Mouse (Mus musculus) olfactory bulb, adult 2 months (tissue): Measurements from ENCODE around the gene Adgrb2. TPM values are rescaled to one million over a fixed set of nuclear protein-coding genes. Genes with fewer than 3 reads are reported as not detected.

ENCODE experiments used
- H3K27ac ChIP-seq: fragments of 200-500 bp; 2 replicates; pipeline ENCODE4 v1.5.1; 2012; ENCODE audit warnings: low read depth, low read length; ENCODE audit not compliant: insufficient read depth
- H3K4me1 ChIP-seq: fragments of 200-500 bp; 2 replicates; pipeline ENCODE4 v1.6.1; 2012; ENCODE audit warnings: low read length; ENCODE audit not compliant: control insufficient read depth, insufficient read depth
- H3K4me3 ChIP-seq: fragments of 200-500 bp; 2 replicates; pipeline ENCODE4 v1.5.1; 2012; ENCODE audit warnings: mild to moderate bottlenecking, low read depth, low read length, moderate library complexity; ENCODE audit not compliant: insufficient read depth
- CTCF ChIP-seq: fragments of 200-500 bp; IDR thresholded peaks from 2 replicates; pipeline ENCODE4 v1.5.1; 2012; ENCODE audit warnings: low read depth, mild to moderate bottlenecking, low read length, moderate library complexity; ENCODE audit not compliant: insufficient read depth
- POLR2A ChIP-seq: fragments of 200-500 bp; IDR thresholded peaks from 2 replicates; pipeline ENCODE4 v1.6.1; 2012; ENCODE audit warnings: mild to moderate bottlenecking, low read depth, low read length, moderate library complexity; ENCODE audit not compliant: insufficient read depth
- WGBS: fragments of 180-500 bp; shearing (Covaris S2); methylation state at CpG from one replicate; pipeline ENCODE4 v1.1.7; 2018; 5-methylcytosine and 5-hydroxymethylcytosine counted together
- polyA plus RNA-seq: library from polyadenylated mRNA; stranded (reverse); fragments of >200 nt; gene quantifications from 2 replicates; pipeline ENCODE4 v1.2.4, GENCODE M21; 2012; ENCODE audit warnings: low replicate concordance; ENCODE audit not compliant: missing spikeins, insufficient read depth, insufficient read length

The Adgrb2 gene
- polyA plus RNA-seq, 1 experiment: not detected

DNA sequence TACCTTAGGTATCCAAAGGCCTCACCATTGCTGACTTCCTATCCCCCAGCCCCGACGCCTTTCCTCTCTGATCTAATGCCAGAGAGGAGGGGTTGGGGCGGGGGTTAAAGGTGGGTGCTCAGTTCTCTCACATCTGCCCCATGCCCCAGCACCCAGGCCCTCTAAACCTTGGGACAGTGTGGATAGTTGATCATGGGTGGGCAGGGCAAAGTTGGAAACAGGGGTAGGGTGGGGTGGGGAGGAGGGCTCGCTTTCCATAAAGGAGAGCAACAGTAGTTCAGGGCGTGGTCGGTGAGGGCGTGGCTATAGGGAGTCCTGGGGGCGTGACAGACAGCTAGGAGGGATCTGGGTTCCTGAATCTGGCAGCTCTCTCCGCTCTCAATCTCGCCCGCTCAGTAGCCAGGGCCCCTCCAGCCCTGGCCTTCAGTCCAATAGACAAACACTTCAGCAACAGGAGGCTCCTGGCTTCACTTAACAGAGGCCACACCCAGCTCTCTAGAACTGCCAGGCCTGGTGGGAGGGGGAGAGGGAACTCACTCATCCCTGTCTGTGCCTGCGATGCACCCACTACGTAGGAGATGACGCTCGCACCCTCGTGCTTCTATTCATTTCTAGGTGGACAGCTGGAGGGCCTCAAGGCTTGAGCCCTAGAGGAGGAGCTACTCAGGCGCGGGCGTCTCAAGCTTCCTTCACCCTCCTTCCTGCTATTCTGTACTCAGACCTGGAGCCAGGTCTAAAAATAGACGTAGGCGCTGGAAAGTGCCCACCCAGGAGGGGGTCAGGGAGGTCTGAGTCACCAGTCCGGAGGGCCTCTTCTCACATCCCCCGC lies 52.1 kb downstream of the Adgrb2 start:
- TF ChIP-seq POLR2A (no peak), CTCF (no peak)
- no peak overlapping the region for H3K27ac ChIP-seq
- peaks cover 21% of the 10 kb centered on the region for H3K4me1 ChIP-seq
- WGBS: 32% methylated on average over 23 of the region's 23 CpGs
- no peak overlapping the region for H3K4me3 ChIP-seq

DNA sequence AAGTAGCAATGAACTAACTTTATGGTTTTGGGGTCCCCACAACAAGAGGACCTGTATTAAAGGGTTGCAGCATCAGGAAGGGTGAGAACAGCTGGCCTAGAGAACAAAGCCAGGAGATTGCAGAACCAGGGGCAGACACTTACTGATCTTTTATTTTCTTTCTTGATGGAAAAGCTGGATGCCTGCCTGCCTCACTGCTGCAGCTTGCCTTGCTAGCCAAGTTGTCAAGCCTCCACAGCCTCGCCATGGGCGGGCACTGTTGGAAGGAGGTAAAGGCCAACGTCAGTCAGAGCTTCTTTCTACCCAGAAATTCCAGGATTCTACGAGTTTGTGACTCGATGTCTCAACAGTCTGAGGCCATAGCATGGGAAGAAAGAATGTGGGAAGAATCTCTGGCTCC lies 54.7 kb downstream of the Adgrb2 start:
- no peak overlapping the region for H3K27ac ChIP-seq
- WGBS: 40% methylated on average over 5 of the region's 5 CpGs
- no peak overlapping the region for H3K4me3 ChIP-seq
- H3K4me1 ChIP-seq: peaks cover 17% of the 10 kb centered on the region
- TF ChIP-seq POLR2A (no peak), CTCF (no peak)

DNA sequence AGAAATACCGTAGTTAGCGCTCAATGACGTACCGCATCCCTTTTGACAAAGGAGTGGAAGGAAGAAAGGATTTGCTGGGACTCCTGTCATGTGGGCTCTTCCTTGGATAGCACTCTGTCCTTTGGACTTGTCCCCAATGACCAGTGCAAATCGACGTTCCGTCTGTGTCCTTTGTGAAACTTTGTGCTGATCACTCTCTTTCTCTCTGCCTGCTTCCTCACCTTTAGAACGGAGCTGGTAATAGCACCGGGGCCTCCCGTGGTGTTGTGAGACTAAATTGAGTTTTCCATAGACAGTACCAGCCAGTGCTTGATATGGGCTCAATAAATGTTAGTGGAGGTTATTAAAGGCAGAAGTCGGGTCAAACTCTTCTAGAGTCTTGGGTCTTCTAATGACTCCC lies 56.4 kb downstream of the Adgrb2 start:
- peaks cover 21% of the 10 kb centered on the region for H3K4me1 ChIP-seq
- WGBS: 87% methylated on average over 11 of the region's 11 CpGs

DNA sequence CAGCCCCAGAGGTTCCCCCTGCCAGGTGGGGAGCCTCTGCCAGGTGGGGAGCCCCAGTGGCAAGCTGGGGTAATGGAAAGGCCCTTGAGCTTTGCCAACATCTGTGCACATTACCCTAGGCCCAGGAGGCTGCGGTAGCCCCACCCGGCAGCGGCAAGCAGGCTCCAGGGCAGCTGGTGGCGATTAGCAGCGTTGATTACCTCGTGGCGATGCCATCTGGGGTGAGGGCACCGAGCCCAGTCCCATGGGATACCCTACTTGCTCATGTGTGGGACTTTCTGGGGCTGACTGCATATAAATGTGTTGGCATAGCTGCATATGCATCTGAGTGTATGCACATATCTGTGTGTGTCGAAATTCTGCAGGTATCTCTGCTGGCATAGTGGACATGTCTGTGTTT lies 59.5 kb downstream of the Adgrb2 start:
- 59% methylated on average over 9 of the region's 9 CpGs for WGBS

More for the DNA sequence above, 56.4 kb downstream of the Adgrb2 start:
- TF ChIP-seq POLR2A (no peak), CTCF (no peak)
- Histone ChIP-seq H3K27ac (no peak overlapping the region), H3K4me3 (no peak overlapping the region)

DNA sequence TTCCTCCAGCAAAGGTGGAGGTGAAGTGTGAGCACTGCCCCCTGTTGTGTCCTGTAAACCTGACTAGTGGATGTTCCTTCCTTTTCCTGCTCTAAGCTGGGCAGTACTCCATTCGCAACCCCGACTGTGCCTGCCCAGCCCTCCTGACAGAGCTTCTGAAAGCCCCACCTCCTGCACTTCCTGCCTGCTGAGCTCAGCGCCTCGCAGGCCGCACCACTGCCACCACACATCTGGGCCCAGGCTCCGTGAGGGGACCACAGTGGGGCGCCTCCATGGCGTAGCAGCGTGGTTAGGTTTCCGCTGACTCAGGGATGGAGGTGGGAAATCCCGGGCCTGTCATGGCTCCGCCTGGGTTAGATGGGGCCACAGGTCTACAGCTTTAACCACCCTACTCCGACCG lies 60.9 kb downstream of the Adgrb2 start:
- TF ChIP-seq POLR2A (no peak), CTCF (no peak)
- Histone ChIP-seq H3K4me1 (peaks cover 32% of the 10 kb centered on the region), H3K4me3 (no peak overlapping the region), H3K27ac (no peak overlapping the region)
- WGBS: 59% methylated on average over 14 of the region's 14 CpGs

More for the DNA sequence above, 59.5 kb downstream of the Adgrb2 start:
- Histone ChIP-seq H3K27ac (no peak overlapping the region), H3K4me1 (peaks cover 26% of the 10 kb centered on the region), H3K4me3 (no peak overlapping the region)
- no peak for TF ChIP-seq CTCF
- no peak for TF ChIP-seq POLR2A

DNA sequence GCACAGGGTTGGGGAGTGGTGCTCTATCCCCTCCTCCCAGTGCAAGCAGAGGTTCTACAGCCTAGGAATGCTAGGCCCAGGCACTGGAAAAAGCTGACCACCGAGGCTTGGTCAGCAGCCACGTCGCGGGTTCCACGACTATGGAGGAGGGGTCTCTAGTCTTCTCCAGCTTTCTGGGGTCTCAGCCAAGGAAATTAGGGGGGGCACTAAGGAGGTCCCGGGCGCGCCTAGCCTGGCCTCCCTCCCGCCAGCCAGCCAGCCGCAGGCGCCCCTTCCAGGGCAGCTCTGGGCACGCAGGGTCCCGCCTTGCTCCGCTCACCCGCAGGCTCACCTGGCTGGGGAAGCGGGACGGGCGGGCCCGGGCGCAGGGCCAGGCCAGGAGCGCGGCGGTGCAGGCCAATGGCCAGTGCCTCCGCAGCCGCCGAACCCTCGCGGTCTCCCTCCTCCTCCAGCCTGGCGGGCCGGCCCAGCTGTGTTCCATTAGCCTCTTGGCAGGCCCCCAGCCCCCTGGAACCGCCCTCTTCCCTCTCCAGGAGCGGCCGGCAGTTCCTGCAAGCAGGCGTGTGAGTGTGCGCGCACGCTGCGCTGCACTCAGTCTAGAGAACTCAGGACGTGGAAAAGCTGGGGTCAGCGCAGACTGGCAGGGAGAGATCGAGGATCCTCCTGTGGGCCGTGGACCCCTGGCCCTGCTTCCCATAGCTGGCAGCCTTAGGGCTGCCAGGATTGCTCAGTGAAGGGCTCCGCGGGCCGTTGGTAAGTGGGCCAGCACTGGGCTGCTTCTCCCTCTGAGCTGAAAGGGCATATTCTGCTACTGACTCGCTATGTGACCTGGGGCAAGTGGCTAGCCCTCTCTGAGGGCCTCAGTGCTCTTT lies 62.9 kb downstream of the Adgrb2 start, which contains the start of gene Col16a1:
Gene Col16a1 (plus strand): TSS at position 510 of the 872 bp plus-strand sequence.
- H3K4me3 ChIP-seq: peak within 1 kb of the TSS; percentile 34
- WGBS: 12% methylated on average over 46 of the region's 46 CpGs
- H3K27ac ChIP-seq: no peak within 1 kb of the TSS; the same call in 1 of the 2 replicates
- peaks cover 33% of the 10 kb centered on the region for H3K4me1 ChIP-seq
- TF ChIP-seq POLR2A: no peak

DNA sequence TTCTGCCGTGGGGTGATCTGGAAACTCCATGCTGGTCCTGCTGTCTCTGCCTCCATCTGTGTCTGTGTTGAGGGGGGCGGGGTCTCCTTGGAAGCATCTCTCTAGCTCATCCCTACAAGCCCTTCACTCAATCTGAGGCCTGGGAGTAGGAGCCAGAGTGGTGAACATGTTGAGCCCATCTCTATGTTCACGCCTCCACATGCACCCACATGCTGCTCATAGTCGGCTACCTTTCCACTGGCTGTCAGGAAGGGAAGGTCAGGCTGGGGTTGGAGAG lies 63.5 kb downstream of the Adgrb2 start:
- TF ChIP-seq CTCF (no peak), POLR2A (no peak)
- 48% methylated on average over 4 of the region's 4 CpGs for WGBS
- H3K4me1 ChIP-seq: peaks cover 37% of the 10 kb centered on the region
- H3K27ac ChIP-seq: no peak overlapping the region
- H3K4me3 ChIP-seq: peak overlapping the region; percentile 34; the same call in 1 of the 2 replicates

DNA sequence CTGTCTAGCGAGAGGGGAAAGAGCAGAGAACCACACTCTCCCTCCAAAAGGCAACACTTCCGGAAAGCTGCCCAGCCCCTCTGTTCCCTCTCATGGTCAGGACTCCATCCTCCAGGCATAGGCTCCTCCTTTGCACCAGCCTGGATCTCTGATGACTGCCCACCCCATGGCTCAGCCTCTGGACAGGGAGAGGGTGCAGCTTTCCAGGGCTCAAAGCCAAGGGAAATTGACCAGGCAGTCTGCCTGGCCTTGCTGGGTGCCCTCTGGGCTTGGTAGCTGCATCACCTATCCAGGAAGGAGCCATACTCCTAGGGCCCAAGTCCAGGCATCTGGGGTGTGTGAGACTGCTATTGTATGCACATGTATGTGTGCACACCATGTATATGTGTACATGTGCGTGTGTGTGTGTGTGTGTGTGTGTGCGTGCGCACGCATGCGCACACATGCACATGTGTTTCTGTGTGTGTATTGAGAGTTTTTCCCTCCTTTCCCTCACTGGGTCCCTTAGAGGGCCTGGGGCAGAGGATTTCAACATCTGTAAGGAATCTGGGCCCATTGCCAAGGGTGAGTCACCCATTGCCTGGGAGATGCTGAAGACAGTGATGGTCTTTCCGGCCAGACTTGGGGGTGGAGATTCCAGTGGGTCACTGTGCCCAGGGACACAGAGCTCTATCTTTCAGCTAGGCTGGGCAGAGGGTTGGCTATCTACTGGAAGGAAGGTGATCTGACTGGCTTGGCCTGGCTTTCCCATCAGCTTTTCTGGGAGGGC lies 65.6 kb downstream of the Adgrb2 start:
- no peak overlapping the region for H3K4me3 ChIP-seq
- no peak for TF ChIP-seq POLR2A
- TF ChIP-seq CTCF: no peak
- H3K4me1 ChIP-seq: peaks cover 43% of the 10 kb centered on the region
- no peak overlapping the region for H3K27ac ChIP-seq
- WGBS: 73% methylated on average over 8 of the region's 8 CpGs
